Comparison of ENCODE assay signal across 26 mouse cellular contexts in the genomic region with DNA sequence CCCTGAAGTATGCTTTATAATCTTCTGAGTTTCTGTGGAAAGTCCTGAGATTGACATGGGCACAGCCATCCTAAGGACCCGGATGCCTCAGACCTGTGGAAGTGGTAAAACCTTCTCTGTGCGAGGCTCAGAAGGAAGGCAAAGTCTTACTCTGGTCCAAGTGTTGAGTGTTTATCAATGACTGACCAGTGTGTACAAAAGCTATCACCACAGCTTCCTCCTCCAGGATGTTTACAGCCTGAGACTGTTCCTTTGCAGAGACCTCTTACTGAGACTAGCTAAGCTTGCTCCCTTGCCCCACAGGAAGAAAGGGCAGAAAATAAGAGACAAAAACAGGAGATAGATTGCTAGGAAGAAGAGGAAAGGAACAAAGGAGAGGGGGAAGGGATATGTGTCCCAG. TPM values are rescaled to one million over a fixed set of nuclear protein-coding genes. Genes with fewer than 3 reads are reported as not detected.
DNase-seq lines count a peak whose midpoint lies in the region; ATAC-seq and TF ChIP-seq lines count a peak whose summit lies in the region.
"Had no signal": no experiment of that assay in that cellular context is flagged by ENCODE, and none has a peak within 500 bp of the region (broad histone marks: within the 10 kb centered on the region; RNA-seq: fewer than 3 reads in every experiment).

No protein-coding gene starts in this region.

- 0 out of 2 replicates have a peak, but pooled peaks have one; percentile 14 for ATAC-seq in lung, embryonic 14.5 days (ENCODE audit: insufficient read depth)
- ATAC-seq: activated CD4-positive, CD25-positive, alpha-beta regulatory T cell, adult 4 months; forebrain, embryonic 13.5 days; forebrain, embryonic 16.5 days; hindbrain, postnatal 0 days; inflammation-experienced regulatory T-cells, adult 6 months had no signal

- no peaks in the 10 kb centered on the region for H3K9me3 ChIP-seq in lung, embryonic 14.5 days (ENCODE audit: low read depth, low read length)
- H3K9me3 ChIP-seq: forebrain, embryonic 10.5 days; forebrain, embryonic 13.5 days; heart, embryonic 15.5 days had no signal

- no peak for TF ChIP-seq CTCF in lung, embryonic 14.5 days (IDR thresholded peaks at IDR 0.05; ENCODE audit: low read depth)

- H3K9ac ChIP-seq in lung, embryonic 14.5 days = no peak overlapping the region
- H3K9ac ChIP-seq: forebrain, embryonic 13.5 days; heart, embryonic 15.5 days; hindbrain, embryonic 14.5 days had no signal

- H3K4me3 ChIP-seq in lung, embryonic 14.5 days (ENCODE audit: low read depth, low read length) = no peak overlapping the region
- H3K4me3 ChIP-seq: forebrain, embryonic 10.5 days; forebrain, embryonic 13.5 days; heart, adult 2 months; heart, embryonic 15.5 days had no signal

- no peaks in the 10 kb centered on the region for H3K4me1 ChIP-seq in lung, embryonic 14.5 days (ENCODE audit: insufficient read depth)
- H3K4me1 ChIP-seq: forebrain, embryonic 13.5 days; heart, embryonic 15.5 days had no signal

- H3K36me3 ChIP-seq in lung, embryonic 14.5 days (ENCODE audit: insufficient read depth) = no peaks in the 10 kb centered on the region
- H3K36me3 ChIP-seq: forebrain, embryonic 10.5 days; heart, embryonic 15.5 days had no signal

- no peak overlapping the region for H3K27ac ChIP-seq in lung, embryonic 14.5 days (ENCODE audit: low read depth)
- H3K27ac ChIP-seq: forebrain, embryonic 10.5 days; forebrain, embryonic 13.5 days; heart, adult 2 months; heart, embryonic 15.5 days; hindbrain, embryonic 14.5 days; hindbrain, postnatal 0 days had no signal

- H3K27me3 ChIP-seq in lung, embryonic 14.5 days (ENCODE audit: insufficient read depth, low read length) = no peaks in the 10 kb centered on the region
- H3K27me3 ChIP-seq: forebrain, embryonic 13.5 days; heart, embryonic 15.5 days had no signal

- WGBS in lung, embryonic 14.5 days = 64% methylated on average over 2 of the region's 2 CpGs

- H3K4me2 ChIP-seq in lung, embryonic 14.5 days = no peak overlapping the region
- H3K4me2 ChIP-seq: forebrain, embryonic 13.5 days; heart, embryonic 11.5 days; heart, embryonic 15.5 days; hindbrain, embryonic 14.5 days had no signal

- peak; percentile 28 for DNase-seq in lung, embryonic 14.5 days
- DNase-seq in lung, postnatal 4 days = no peak
- peak; percentile 70 for DNase-seq in 416B (ENCODE audit: low read depth)
- peak; percentile 14 for DNase-seq in lung, postnatal 25 days (ENCODE audit: low spot score)
- DNase-seq in yolk sac, embryonic 10.5 days (ENCODE audit: low spot score) = peak; percentile 55
- DNase-seq in frontal cortex, postnatal 10 days (ENCODE audit: low spot score in 2 of 2) = no peak
- DNase-seq: adrenal gland, adult 8-10 months; adrenal gland, postnatal 25 days; cerebellum, adult 18-20 months; cerebellum, adult 9-10 months; cerebellum, postnatal 14 days; gastrocnemius, postnatal 25 days; heart, adult 2 months; heart, postnatal 10 days; heart, postnatal 4 days had no signal

RNA-seq across cellular contexts. Expression of gene Slc2a2, which starts 12.2 kb away (rescaled TPM):
- 0.08 and 0.14 TPM in 2 replicates for polyA plus RNA-seq in lung, embryonic 14.5 days (2014; fragmentation: Nextera tagmentation; extraction: Ambion mirVana)
- polyA plus RNA-seq: embryonic facial prominence, embryonic 11.5 days; embryonic facial prominence, embryonic 14.5 days; forebrain, embryonic 16.5 days had no signal

Comparison
In these comparisons a context has a peak if more than half of its experiments do, and no peak if none do; other contexts are left out.
1. DNase-seq: peak in lung, embryonic 14.5 days (single experiment), 416B (single experiment), lung, postnatal 25 days (single experiment) and yolk sac, embryonic 10.5 days (single experiment); none in lung, postnatal 4 days (0 of 2) and frontal cortex, postnatal 10 days (0 of 2).